Mouse (Mus musculus) lung, postnatal 10 days (tissue): Measurements from ENCODE around the gene Gpn2.

Source experiments
- DNase-seq: peaks from one replicate; pipeline ENCODE4 v3.0.0; 2021

Gene Gpn2

DNA sequence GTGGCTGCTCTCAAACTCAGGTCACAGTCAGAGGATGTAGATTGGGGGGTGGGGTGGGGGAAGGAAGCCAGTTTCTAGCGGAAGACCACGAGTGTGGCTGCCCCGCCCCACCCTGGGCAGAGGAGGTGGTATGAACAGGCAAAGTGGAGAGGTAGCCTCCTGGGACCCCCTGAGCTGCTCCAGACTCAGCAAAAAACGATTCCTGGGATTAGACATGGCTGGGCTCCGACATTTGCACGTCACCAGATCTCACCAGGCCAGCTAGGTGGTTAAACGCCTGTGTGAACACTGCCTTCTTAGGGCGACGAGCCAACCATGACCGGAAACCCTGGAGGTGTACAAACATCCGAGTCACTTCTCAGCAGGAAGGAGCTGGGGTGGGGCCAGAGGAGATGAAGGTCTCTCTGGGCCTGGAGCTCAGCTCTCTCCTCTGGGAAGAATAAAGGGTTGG is 41.5 kb downstream of the Gpn2 start:
- peak; percentile 89 for DNase-seq

- DNase-seq, result no peak
These were observed 42.1 kb downstream of the Gpn2 start for GRCm38 (mm10) chr4:133626221-133626620.

DNA sequence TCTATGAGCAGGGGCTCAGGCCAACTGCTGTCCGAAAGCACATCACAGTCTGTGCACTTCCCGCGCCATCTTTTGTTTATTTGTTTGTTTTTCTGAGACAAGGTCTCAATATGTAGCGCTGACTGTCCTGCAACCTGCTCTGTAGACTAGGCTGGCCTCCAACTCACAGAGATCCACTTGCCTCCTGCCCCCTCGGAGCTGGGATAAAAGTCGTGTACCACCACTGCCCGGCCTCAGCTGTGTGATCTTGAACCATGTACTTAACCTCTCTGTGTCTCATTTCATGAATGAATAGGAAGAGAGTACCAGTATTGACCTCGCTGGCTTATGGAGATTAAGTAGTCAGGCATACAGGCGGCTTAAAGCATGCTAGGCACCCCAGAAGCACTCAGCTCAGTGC is 42.5 kb downstream of the Gpn2 start:
- no peak for DNase-seq

DNA sequence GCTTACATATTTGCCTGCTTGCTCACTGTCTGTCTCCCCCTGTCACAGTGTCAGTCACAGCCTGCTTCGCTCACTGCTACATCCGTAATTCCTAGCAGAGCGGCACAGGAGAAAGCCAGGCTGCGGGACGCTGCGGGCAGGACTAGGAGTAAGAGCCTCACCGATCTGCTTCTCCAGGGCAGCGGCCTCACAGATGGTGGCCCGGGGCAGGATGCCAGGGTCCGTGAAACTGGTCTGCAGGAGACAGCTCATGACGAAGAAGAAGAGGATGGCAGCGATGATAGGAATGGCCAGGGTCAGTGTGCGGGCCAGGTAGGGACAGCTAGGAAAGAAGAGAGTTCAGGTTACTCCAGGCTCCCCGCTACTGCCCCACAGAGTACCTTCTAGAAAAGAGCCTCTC is 42.9 kb downstream of the Gpn2 start:
- no peak for DNase-seq

GRCm38 (mm10) chr4:133628517-133628916 is 44.4 kb downstream of the Gpn2 start:
- no peak for DNase-seq

DNA sequence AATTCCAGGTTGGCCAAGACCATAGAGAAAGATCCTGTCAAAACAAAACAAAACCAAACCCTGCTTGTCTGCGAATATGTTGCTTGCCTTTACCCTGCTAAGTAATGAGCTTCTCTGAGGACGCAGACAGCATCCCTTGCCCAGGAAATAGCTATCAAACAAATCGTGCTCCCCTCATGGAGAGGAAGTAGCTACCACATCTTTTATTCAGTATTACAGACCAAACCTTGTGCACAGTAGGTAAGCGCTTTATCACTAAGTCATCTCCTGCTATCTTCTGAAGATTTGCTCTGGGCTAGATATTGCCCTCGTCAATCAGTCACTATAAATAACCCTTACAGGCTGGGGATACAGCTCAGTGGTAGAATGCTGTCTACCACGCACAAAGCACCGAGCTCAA is 45.0 kb downstream of the Gpn2 start:
- DNase-seq, result no peak

GRCm38 (mm10) chr4:133630326-133630920 is 46.3 kb downstream of the Gpn2 start:
- no peak for DNase-seq

- peak; percentile 54 for DNase-seq
These were observed 47.1 kb downstream of the Gpn2 start for GRCm38 (mm10) chr4:133631071-133631768.

DNA sequence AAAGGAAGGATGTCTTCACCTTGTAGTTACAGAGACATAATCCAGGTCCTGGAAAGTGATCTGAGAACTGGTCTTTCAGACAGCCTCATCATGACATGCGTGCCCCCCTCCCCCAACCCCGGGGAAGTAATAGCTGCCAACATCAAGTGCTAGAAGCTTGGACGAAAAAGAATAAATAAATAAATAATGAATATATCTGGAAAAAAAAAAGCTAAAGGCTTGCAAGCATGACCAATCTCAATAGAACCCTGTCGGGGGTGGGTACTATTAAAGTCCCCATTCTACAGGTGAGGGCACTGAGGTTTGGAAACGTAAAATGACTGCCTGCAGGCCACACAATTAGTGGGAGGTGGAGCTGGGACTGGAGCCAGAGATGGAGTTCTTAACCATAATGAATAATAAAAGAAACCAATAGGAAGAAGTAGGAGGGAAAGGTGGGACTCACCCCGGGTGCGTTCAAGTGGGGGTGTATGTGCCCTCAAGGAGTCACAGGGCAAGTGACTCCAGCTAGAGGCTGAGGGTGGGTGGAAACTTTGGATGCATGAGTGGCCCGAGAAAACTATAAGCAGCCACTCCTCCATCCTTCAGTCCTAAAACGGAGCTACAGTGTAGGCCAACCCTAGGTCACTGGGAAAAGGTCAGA is 47.7 kb downstream of the Gpn2 start:
- DNase-seq, result peak; percentile 55

DNA sequence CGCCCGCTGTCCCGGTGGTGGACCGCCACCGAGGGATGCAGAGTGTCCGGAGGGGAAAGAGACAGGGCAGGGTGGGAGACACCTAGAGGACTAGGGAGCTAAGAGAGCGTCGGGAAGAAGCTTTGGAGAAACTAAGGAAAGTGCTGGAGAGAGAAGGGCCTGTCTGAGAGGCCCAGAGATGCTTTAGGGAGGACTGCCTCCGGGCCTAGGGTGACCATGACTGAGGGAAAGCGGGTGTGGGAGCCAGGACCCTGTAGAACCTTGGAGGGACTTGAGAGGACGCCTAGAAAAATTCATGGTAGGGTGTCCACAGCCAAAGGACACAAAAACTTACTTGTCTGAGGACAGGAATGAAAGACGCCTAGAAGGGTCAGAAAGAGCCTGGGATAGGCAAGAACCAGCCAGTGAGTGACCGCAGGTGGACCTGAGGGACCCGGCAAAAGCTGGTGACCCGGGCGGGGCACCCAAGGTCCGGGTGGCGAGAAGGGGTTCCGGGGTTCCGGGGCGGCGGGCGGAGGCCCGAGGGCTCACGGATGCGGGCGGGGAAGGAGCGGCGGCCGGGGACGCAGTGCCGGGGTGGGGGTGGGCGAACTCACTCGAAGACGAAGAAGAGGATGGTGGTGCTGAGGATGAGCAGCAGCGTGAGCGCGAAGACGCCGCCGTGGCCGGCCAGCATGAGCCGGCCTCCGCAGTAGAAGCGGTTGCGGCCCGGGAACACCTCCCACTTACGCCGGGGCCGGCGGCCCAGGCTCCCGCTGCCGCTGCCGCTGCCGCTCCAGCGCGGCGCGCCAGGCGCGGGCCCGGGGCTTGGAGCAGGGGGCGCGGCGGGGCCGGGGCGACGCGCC is 48.5 kb downstream of the Gpn2 start:
- DNase-seq, result peak; percentile 47

DNA sequence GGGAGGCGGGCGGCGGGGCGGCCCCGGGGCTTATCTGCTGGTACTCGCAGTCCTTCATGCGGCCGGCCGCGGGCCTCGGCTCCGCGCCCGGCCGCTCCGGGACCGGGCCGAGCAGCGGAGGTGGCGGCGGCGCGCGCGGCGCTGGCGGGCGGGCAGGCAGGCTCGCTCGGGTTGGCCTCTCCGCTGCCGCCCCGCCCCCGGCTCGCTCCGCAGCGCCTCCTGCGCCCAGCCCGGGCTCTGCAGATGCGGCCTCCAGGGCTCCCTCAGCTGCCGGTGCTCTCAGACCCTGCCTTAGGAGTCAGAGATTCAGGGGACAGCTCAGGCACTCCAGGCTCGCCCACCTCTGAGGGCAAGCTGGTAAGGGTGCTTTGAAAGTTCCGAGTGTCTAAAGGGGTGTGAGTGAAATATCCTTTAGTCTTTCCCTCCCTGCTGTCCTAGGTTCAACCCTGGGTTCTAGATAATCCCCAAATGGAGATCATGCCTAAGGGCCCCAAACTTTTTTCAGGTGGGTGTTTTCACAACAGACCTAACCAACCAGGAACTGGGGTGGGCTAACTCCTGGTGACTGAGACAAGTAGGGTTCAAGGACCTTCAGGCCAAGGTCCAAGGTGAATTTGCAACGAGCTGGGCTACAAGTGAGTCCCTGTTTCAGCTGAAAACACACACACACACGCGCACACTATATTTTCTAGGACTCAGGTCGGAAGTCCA is 49.3 kb downstream of the Gpn2 start:
- DNase-seq, result peak; percentile 94

GRCm38 (mm10) chr4:133634043-133634410 is 49.9 kb downstream of the Gpn2 start:
- no peak for DNase-seq
